Mouse (Mus musculus): ENCODE results near the gene Gfer. TPM values are rescaled to one million over a fixed set of nuclear protein-coding genes. Genes with fewer than 3 reads are reported as not detected.

The Gfer gene
- polyA plus RNA-seq, 1 experiment from 2014 or later, result 47.5 TPM

DNA sequence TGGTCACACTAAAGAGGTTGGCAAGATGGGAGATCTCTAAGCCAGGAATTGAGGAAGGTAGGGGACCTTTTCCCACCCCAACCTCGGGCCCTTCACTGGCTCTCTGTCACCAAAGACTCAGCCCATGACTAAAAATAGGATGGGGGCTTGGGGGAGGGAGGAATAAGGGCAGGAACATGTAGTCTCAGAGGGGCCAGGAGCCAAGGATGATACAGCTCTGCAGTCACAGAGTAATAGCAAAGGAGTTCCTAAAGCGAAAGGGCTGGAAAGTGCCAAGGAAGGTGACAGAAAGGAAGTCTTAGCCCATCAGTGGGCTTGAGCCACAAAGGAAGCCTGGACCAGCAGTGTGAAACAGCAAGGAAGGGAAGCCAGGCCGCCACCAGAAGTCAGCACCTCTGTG lies 44.1 kb downstream of the Gfer start:
- 76% methylated on average over 3 of the region's 3 CpGs for WGBS
- no peaks in the 10 kb centered on the region for H3K9me3 ChIP-seq (ENCODE audit: control insufficient read depth, low read length)
- H3K9ac ChIP-seq (ENCODE audit: low read depth, low read length), result no peak overlapping the region
- no peak overlapping the region for H3K4me2 ChIP-seq (replicated peaks; ENCODE audit: low read depth, low read length)
- ATAC-seq (ENCODE audit: low FRiP score), result no peak
- H3K36me3 ChIP-seq (ENCODE audit: control insufficient read depth, insufficient read depth, low read length), result no peaks in the 10 kb centered on the region
- H3K4me1 ChIP-seq (replicated peaks; ENCODE audit: control insufficient read depth, insufficient read depth, low read length), result 0 out of 2 replicates have a peak, but pooled peaks cover 5% of the 10 kb centered on the region
- H3K27me3 ChIP-seq (ENCODE audit: control insufficient read depth, insufficient read depth, low read length), result peaks cover 17% of the 10 kb centered on the region
- no peak overlapping the region for H3K27ac ChIP-seq (ENCODE audit: low read depth, low read length)
- H3K4me3 ChIP-seq (ENCODE audit: low read depth, low read length), result no peak overlapping the region
- no peak for DNase-seq (ENCODE audit: low spot score)

DNA sequence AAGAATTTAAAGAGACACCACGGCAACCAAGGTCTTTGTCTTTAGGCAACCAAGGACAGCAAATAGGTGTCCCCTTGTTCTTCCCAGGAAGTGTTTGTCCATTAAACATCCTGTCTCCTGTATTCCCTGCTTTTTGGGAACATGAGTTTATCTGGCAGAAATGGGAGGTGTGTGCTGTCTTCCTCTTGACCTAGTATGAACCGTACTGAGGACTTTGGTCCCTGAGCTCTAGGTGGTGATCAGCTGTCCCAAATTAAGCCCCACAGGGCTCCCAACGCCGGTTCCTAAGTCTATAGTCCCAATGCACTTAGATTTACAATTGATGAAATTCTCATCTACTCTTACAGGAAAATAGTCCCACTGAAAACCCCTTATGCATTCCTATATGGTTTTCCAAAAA lies 45.2 kb downstream of the Gfer start:
- Histone ChIP-seq H3K9ac (ENCODE audit: low read depth, low read length) (no peak overlapping the region), H3K36me3 (ENCODE audit: control insufficient read depth, insufficient read depth, low read length) (no peaks in the 10 kb centered on the region), H3K4me2 (replicated peaks; ENCODE audit: low read depth, low read length) (peak overlapping the region; percentile 100; the same call in 1 of the 2 replicates), H3K27me3 (ENCODE audit: control insufficient read depth, insufficient read depth, low read length) (peaks cover 15% of the 10 kb centered on the region), H3K4me1 (replicated peaks; ENCODE audit: control insufficient read depth, insufficient read depth, low read length) (0 out of 2 replicates have a peak, but pooled peaks cover 5% of the 10 kb centered on the region), H3K27ac (ENCODE audit: low read depth, low read length) (no peak overlapping the region), H3K9me3 (ENCODE audit: control insufficient read depth, low read length) (no peaks in the 10 kb centered on the region), H3K4me3 (ENCODE audit: low read depth, low read length) (peak overlapping the region; percentile 59; the same call in 1 of the 2 replicates)
- DNase-seq (ENCODE audit: low spot score), result no peak
- ATAC-seq (ENCODE audit: low FRiP score), result no peak
- 88% methylated on average over 4 of the region's 4 CpGs for WGBS

DNA sequence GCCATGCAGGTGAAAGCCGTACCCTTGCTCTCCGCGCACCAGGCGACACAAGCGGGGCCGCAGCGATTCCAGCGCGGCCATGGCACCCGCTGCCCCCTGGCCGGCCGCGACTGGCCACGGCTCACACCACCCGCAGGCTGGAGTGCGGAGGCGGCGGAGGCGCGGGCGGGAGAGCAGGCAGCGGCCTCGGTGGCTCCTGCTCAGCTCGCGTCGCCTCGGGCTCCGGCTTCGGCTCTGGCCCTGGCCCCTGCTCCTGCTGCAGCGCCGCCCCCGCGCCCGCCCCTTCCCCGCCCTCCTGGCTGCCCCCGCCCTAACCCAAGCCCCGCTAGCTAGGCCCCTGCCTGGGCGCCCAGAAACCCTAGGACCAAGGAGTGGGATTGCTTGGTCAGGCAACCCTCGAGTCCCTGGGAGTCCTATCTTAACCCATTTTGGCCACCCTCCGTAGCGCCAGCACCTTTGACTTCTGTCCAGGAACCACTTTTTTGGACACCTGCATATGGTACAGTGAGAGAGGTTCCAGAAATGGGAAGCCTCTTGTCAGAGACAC lies 45.8 kb downstream of the Gfer start, which contains the start of gene Slc9a3r2:
Gene Slc9a3r2, minus strand, starts transcription at position 258 of the 547 bp plus-strand sequence.
- H3K9ac ChIP-seq (ENCODE audit: low read depth, low read length), result peak within 1 kb of the TSS; percentile 73
- peaks cover 15% of the 10 kb centered on the region for H3K27me3 ChIP-seq (ENCODE audit: control insufficient read depth, insufficient read depth, low read length)
- ATAC-seq (ENCODE audit: low FRiP score) (peak; percentile 41), DNase-seq (ENCODE audit: low spot score) (peak; percentile 65)
- H3K4me1 ChIP-seq (replicated peaks; ENCODE audit: control insufficient read depth, insufficient read depth, low read length), result 0 out of 2 replicates have a peak, but pooled peaks cover 5% of the 10 kb centered on the region
- H3K36me3 ChIP-seq (ENCODE audit: control insufficient read depth, insufficient read depth, low read length), result no peaks in the 10 kb centered on the region
- no peaks in the 10 kb centered on the region for H3K9me3 ChIP-seq (ENCODE audit: control insufficient read depth, low read length)
- peak within 1 kb of the TSS; percentile 100 for H3K4me2 ChIP-seq (replicated peaks; ENCODE audit: low read depth, low read length)
- no peak within 1 kb of the TSS for H3K27ac ChIP-seq (ENCODE audit: low read depth, low read length)
- peak within 1 kb of the TSS; percentile 59 for H3K4me3 ChIP-seq (ENCODE audit: low read depth, low read length)
- under 1% methylated on average over 39 of the region's 41 CpGs for WGBS

DNA sequence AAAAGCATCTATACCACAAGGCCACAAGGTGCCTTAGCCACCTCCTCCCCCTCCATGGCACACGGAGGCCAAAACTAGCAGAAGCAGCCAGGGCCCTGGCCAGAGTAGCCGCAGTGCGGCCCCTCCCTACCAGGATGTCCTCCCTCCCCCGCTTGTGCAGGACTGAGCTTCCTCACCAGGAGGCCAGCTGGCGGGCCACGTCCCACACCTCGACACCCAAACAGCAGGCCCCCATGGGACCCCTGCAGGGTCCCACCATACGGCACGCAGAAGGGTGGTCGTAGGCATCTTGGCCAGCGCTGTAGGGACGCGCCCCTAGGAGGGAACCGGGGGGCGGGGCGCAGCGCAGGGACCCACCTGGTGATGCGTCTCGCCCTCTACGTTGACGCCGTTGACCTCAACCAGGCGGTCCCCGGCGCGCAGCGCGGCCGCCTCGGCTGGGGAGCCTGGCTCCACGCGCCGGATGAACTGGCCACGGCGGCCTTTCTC lies 46.3 kb downstream of the Gfer start:
- Histone ChIP-seq H3K27me3 (ENCODE audit: control insufficient read depth, insufficient read depth, low read length) (peaks cover 15% of the 10 kb centered on the region), H3K27ac (ENCODE audit: low read depth, low read length) (no peak overlapping the region), H3K9me3 (ENCODE audit: control insufficient read depth, low read length) (no peaks in the 10 kb centered on the region), H3K36me3 (ENCODE audit: control insufficient read depth, insufficient read depth, low read length) (no peaks in the 10 kb centered on the region), H3K9ac (ENCODE audit: low read depth, low read length) (peak overlapping the region; percentile 73), H3K4me3 (ENCODE audit: low read depth, low read length) (peak overlapping the region; percentile 59), H3K4me1 (replicated peaks; ENCODE audit: control insufficient read depth, insufficient read depth, low read length) (0 out of 2 replicates have a peak, but pooled peaks cover 5% of the 10 kb centered on the region), H3K4me2 (replicated peaks; ENCODE audit: low read depth, low read length) (peak overlapping the region; percentile 100)
- no peak for DNase-seq (ENCODE audit: low spot score)
- ATAC-seq (ENCODE audit: low FRiP score), result peak; percentile 62
- under 1% methylated on average over 34 of the region's 35 CpGs for WGBS

DNA sequence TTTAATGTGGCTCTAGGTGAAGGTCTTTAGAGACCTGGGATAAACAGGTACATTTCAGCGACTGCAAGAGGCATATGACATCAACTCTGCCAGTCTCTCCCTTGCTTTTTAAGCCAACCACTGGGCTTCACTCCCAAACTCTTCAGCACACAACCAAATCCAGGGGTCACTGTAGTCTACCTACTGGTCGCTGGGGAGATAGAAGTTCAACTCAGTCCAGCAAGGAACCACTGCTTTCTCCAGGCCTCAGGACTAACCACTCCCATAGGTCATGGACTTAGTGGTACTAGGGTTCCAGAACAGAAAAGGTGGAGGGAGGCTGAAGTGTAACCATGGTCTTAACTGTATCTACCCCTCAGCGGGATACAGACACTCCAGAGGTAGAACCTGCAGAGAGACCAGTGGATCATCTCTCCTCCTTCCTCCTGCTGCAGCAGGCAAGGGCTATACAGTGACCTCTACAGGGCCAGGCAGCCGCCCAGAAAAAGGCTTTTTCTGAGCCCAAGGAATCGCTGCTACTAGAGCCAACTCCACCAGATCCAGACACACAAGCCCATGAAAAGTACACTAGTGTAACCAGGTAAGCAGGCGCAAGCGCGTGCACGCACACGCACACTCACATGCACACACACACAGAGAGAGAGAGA lies 47.1 kb downstream of the Gfer start:
- no peaks in the 10 kb centered on the region for H3K36me3 ChIP-seq (ENCODE audit: control insufficient read depth, insufficient read depth, low read length)
- ATAC-seq (ENCODE audit: low FRiP score) (no peak), DNase-seq (ENCODE audit: low spot score) (no peak)
- no peak overlapping the region for H3K27ac ChIP-seq (ENCODE audit: low read depth, low read length)
- WGBS, result 75% methylated on average over 10 of the region's 10 CpGs
- H3K27me3 ChIP-seq (ENCODE audit: control insufficient read depth, insufficient read depth, low read length), result peaks cover 15% of the 10 kb centered on the region
- H3K4me3 ChIP-seq (ENCODE audit: low read depth, low read length), result peak overlapping the region; percentile 59
- H3K9ac ChIP-seq (ENCODE audit: low read depth, low read length), result no peak overlapping the region
- H3K4me2 ChIP-seq (replicated peaks; ENCODE audit: low read depth, low read length), result no peak overlapping the region
- no peaks in the 10 kb centered on the region for H3K9me3 ChIP-seq (ENCODE audit: control insufficient read depth, low read length)
- H3K4me1 ChIP-seq (replicated peaks; ENCODE audit: control insufficient read depth, insufficient read depth, low read length), result 0 out of 2 replicates have a peak, but pooled peaks cover 5% of the 10 kb centered on the region

DNA sequence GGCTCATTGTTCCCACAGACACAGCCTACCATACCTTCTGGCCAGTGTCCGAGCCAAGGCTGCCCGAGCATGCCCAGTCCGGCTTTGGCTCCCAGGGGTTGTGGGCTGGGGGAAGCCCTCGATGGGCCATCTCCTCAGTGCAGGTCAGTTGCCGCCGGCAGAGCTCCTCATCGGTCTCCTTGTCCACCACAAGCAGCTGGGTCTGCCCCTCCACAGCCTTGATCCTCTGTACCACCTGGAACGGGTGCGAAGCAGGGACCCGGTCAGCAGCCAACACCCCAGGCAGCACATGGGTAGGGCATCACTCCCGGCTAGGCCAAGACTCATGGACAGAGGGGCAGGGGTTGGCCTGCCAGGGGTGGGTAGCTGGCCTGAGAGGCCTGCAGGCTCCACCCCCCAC lies 48.5 kb downstream of the Gfer start:
- Histone ChIP-seq H3K27ac (ENCODE audit: low read depth, low read length) (no peak overlapping the region; the same call in 1 of the 2 replicates), H3K27me3 (ENCODE audit: control insufficient read depth, insufficient read depth, low read length) (peaks cover 15% of the 10 kb centered on the region), H3K4me1 (replicated peaks; ENCODE audit: control insufficient read depth, insufficient read depth, low read length) (0 out of 2 replicates have a peak, but pooled peaks cover 5% of the 10 kb centered on the region), H3K4me2 (replicated peaks; ENCODE audit: low read depth, low read length) (no peak overlapping the region), H3K4me3 (ENCODE audit: low read depth, low read length) (no peak overlapping the region), H3K9me3 (ENCODE audit: control insufficient read depth, low read length) (no peaks in the 10 kb centered on the region), H3K9ac (ENCODE audit: low read depth, low read length) (no peak overlapping the region), H3K36me3 (ENCODE audit: control insufficient read depth, insufficient read depth, low read length) (no peaks in the 10 kb centered on the region)
- 81% methylated on average over 11 of the region's 11 CpGs for WGBS
- DNase-seq (ENCODE audit: low spot score), result no peak
- no peak for ATAC-seq (ENCODE audit: low FRiP score)

DNA sequence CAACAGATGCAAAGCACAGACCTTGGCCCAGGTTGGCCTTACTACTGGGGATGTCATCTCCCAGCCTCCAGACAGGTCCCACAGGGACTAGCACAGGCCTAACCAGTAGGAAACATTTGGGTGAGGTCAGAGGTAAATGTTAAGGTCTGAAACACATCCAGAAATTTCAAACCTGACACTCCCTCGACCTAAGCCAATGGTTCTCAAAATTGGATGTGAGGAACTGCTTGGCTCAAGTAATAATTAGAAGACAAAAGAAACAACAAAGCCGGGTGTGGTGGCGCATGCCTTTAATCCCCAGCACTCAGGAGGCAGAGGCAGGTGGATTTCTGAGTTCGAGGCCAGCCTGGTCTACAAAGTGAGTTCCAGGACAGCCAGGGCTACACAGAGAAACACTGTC lies 49.6 kb downstream of the Gfer start:
- no peak overlapping the region for H3K9ac ChIP-seq (ENCODE audit: low read depth, low read length)
- no peak overlapping the region for H3K27ac ChIP-seq (ENCODE audit: low read depth, low read length)
- H3K9me3 ChIP-seq (ENCODE audit: control insufficient read depth, low read length), result no peaks in the 10 kb centered on the region
- no peak overlapping the region for H3K4me2 ChIP-seq (replicated peaks; ENCODE audit: low read depth, low read length)
- DNase-seq (ENCODE audit: low spot score), result no peak
- H3K4me1 ChIP-seq (replicated peaks; ENCODE audit: control insufficient read depth, insufficient read depth, low read length), result 0 out of 2 replicates have a peak, but pooled peaks cover 5% of the 10 kb centered on the region
- H3K4me3 ChIP-seq (ENCODE audit: low read depth, low read length), result no peak overlapping the region
- peaks cover 15% of the 10 kb centered on the region for H3K27me3 ChIP-seq (ENCODE audit: control insufficient read depth, insufficient read depth, low read length)
- 81% methylated on average over 4 of the region's 4 CpGs for WGBS
- H3K36me3 ChIP-seq (ENCODE audit: control insufficient read depth, insufficient read depth, low read length), result no peaks in the 10 kb centered on the region
- ATAC-seq (ENCODE audit: low FRiP score), result no peak

DNA sequence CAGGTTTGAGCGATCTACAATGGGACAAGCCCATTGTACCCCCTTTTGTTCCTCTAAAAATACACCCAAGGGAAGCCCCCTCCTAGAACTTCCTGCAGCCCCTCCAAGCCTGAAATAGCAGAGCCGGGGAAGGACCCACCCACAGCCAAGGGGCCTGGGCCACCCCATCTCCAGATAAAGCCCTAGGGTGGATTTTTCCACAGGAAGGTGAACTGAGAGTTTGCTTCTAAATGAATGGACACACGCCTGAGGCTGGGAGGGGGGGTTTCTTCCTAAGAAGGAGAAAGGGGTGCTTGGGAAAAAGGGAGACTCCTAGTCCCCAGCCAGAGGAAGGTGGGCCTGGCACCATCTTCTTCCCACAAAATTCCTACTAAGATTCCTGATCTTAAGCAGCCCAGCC lies 50.0 kb downstream of the Gfer start:
- DNase-seq (ENCODE audit: low spot score) (no peak), ATAC-seq (ENCODE audit: low FRiP score) (no peak)
- WGBS, result 73% methylated on average over 3 of the region's 3 CpGs
- no peak overlapping the region for H3K4me2 ChIP-seq (replicated peaks; ENCODE audit: low read depth, low read length)
- H3K9me3 ChIP-seq (ENCODE audit: control insufficient read depth, low read length), result no peaks in the 10 kb centered on the region
- no peak overlapping the region for H3K27ac ChIP-seq (ENCODE audit: low read depth, low read length)
- H3K36me3 ChIP-seq (ENCODE audit: control insufficient read depth, insufficient read depth, low read length), result no peaks in the 10 kb centered on the region
- no peak overlapping the region for H3K9ac ChIP-seq (ENCODE audit: low read depth, low read length)
- 0 out of 2 replicates have a peak, but pooled peaks cover 5% of the 10 kb centered on the region for H3K4me1 ChIP-seq (replicated peaks; ENCODE audit: control insufficient read depth, insufficient read depth, low read length)
- peaks cover 11% of the 10 kb centered on the region for H3K27me3 ChIP-seq (ENCODE audit: control insufficient read depth, insufficient read depth, low read length)
- H3K4me3 ChIP-seq (ENCODE audit: low read depth, low read length), result no peak overlapping the region
